Mouse (Mus musculus) ES-Bruce4 (cell line): ENCODE measurements at regions not wholly inside any gene's neighbourhood (a gene's known extent, or its start where the extent isn't known, plus 50 kb on each side); places are given as distances from the start of the nearest gene placed in this dataset.

Experiments used
- H3K27ac ChIP-seq: 2 replicates; pipeline ENCODE4 v1.5.1; 2012; ENCODE audit warnings: low read length, inconsistent platforms; ENCODE audit not compliant: insufficient read depth
- H3K27me3 ChIP-seq: 2 replicates; pipeline ENCODE4 v1.6.1; 2012; ENCODE audit warnings: mild to moderate bottlenecking, low read length, inconsistent platforms; ENCODE audit not compliant: control insufficient read depth, poor library complexity, insufficient read depth, severe bottlenecking
- H3K36me3 ChIP-seq: 2 replicates; pipeline ENCODE4 v1.6.1; 2012; ENCODE audit warnings: inconsistent platforms, mild to moderate bottlenecking, low read length, moderate library complexity; ENCODE audit not compliant: control insufficient read depth, poor library complexity, insufficient read depth, severe bottlenecking
- H3K4me1 ChIP-seq: one replicate; pipeline ENCODE4 v1.8.1; 2011; ENCODE audit warnings: low read length; ENCODE audit not compliant: control insufficient read depth, insufficient read depth
- H3K4me3 ChIP-seq: 2 replicates; pipeline ENCODE4 v1.5.1; 2011; ENCODE audit warnings: low read depth, mild to moderate bottlenecking, low read length
- H3K9ac ChIP-seq: 2 replicates; pipeline ENCODE4 v1.6.1; 2012; ENCODE audit warnings: low read depth, mild to moderate bottlenecking, inconsistent platforms; ENCODE audit not compliant: poor library complexity, severe bottlenecking
- H3K9me3 ChIP-seq: replicated peaks from 2 replicates; pipeline ENCODE4 v1.6.1; 2012; ENCODE audit warnings: mild to moderate bottlenecking, low read length, inconsistent platforms; ENCODE audit not compliant: control insufficient read depth, poor library complexity, insufficient read depth, severe bottlenecking
- CTCF ChIP-seq: IDR thresholded peaks from one replicate; pipeline ENCODE4 v1.8.1; 2011; ENCODE audit warnings: low read depth, low read length
- EP300 ChIP-seq: IDR thresholded peaks from 2 replicates; pipeline ENCODE4 v1.6.1; 2011; ENCODE audit warnings: low read depth, low read length; ENCODE audit not compliant: insufficient read depth
- POLR2A ChIP-seq: IDR thresholded peaks from one replicate; pipeline ENCODE4 v1.8.1; 2011; ENCODE audit warnings: low read length; ENCODE audit not compliant: insufficient read depth

DNA sequence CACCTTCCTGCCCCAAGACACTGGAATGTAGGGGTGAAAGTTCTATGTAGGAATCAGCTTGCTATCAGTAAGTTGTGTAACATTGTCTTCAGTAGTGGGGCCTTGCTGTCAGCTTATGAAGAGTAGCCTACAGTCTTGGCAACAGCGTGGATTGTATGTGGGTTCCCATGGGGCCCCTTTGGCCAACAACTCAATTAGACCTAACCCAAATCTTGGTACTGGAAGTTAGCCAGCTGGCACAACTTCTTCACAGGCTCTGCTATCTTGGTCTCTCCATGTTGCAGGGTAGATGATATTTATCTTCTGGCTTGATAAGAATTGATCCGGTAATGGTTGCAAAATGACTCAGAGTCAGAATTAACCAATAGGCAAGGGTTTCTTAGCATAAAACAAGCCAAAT is 244.2 kb upstream of the Msx2 start:
- Histone ChIP-seq H3K9me3 (no peaks in the 10 kb centered on the region), H3K9ac (no peak overlapping the region), H3K27me3 (no peaks in the 10 kb centered on the region), H3K36me3 (no peaks in the 10 kb centered on the region), H3K4me3 (no peak overlapping the region), H3K27ac (no peak overlapping the region), H3K4me1 (no peaks in the 10 kb centered on the region)
- TF ChIP-seq CTCF = no peak
- no peak for TF ChIP-seq EP300
- TF ChIP-seq POLR2A = no peak

DNA sequence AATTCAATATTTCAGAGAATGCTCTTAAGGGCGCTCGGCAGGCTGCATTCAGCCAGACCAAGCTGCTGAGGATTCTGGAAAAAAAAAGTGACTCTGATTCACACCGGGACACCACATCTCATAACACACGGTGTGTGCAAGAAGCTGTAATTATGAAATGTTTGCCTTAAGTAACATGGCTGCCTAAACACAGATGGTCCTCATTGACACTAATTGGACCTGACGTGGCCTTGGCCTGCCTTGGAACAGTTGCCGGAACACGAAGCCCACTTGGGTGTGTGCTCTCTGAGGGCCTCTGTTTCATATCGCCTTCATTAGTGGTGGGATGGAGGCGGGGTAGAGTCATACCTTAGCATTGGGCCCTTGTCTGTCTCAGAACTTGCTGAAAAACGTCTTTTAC is 236.2 kb upstream of the Msx2 start:
- Histone ChIP-seq H3K27ac (no peak overlapping the region), H3K9ac (no peak overlapping the region), H3K27me3 (no peaks in the 10 kb centered on the region), H3K4me3 (no peak overlapping the region), H3K36me3 (no peaks in the 10 kb centered on the region), H3K9me3 (no peaks in the 10 kb centered on the region), H3K4me1 (no peaks in the 10 kb centered on the region)
- TF ChIP-seq CTCF = no peak
- TF ChIP-seq POLR2A = no peak
- no peak for TF ChIP-seq EP300

DNA sequence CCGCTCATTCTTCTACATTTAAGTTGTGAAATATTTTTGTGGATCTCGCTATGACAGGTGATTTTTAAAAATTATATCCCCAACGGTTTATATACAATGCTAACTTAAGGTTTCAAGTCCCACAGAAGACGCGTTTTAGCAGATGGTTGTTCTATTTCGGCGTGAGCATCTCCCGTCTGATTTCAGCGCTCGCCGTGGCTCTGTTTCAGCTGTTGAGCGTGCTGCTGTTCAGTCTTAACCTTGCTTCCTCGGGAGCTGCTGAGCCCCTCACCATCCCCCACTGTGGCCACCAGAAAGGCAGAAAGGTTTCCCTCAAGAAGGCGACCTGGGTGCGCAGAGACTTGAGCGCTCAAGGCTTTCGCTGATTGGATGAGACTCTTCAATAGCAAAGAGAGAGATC is 234.7 kb upstream of the Msx2 start:
- TF ChIP-seq CTCF = no peak
- TF ChIP-seq POLR2A = no peak
- no peak for TF ChIP-seq EP300
- Histone ChIP-seq H3K36me3 (no peaks in the 10 kb centered on the region), H3K4me1 (no peaks in the 10 kb centered on the region), H3K9ac (no peak overlapping the region), H3K9me3 (no peaks in the 10 kb centered on the region), H3K4me3 (no peak overlapping the region), H3K27me3 (no peaks in the 10 kb centered on the region), H3K27ac (no peak overlapping the region)

DNA sequence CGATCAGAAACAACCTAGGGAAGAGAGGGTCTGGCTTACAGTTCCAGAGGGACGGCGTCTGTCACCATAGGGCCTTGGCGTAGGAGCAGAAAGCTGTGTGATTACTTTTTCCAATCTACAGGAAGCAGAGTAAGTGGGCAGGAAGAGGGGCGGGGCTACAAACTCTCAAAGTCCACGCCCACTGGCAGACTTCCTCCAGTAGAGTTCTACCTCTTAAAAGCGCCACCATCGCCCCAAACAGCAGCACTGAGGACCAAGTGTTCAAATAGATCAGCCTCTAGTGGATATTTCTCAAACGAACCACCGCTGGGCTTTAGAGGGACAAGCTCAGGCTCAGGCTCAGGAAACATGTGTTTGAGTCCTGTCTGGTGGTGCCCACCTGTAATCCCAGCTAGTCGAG is 231.2 kb upstream of the Msx2 start:
- Histone ChIP-seq H3K4me3 (no peak overlapping the region), H3K27ac (no peak overlapping the region), H3K4me1 (no peaks in the 10 kb centered on the region), H3K27me3 (no peaks in the 10 kb centered on the region), H3K9ac (no peak overlapping the region), H3K36me3 (no peaks in the 10 kb centered on the region), H3K9me3 (no peaks in the 10 kb centered on the region)
- TF ChIP-seq CTCF (no peak), EP300 (no peak), POLR2A (no peak)

DNA sequence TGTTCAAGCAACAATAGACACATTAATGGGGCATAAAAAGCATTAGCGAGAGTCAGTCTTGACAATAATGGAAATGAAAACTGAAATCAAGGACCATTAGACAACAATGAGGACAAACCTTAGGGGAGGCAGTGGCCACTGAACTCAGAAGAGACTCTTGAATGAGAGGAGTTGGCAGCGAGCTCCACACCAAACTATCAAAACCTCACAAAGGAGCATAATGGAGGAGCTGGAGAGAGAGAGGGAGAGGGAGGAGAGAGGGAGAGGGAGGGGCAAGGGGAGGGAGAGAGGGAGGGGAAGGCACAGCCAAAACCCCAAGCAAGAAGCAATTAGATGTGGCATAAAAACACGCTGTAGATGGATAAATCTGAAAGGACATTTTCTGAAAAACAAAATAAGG is 227.4 kb upstream of the Msx2 start:
- no peak overlapping the region for H3K4me3 ChIP-seq
- no peaks in the 10 kb centered on the region for H3K36me3 ChIP-seq
- no peaks in the 10 kb centered on the region for H3K9me3 ChIP-seq
- H3K27me3 ChIP-seq = no peaks in the 10 kb centered on the region
- H3K9ac ChIP-seq = no peak overlapping the region
- H3K4me1 ChIP-seq = no peaks in the 10 kb centered on the region
- TF ChIP-seq CTCF (no peak), POLR2A (no peak)
- no peak overlapping the region for H3K27ac ChIP-seq

DNA sequence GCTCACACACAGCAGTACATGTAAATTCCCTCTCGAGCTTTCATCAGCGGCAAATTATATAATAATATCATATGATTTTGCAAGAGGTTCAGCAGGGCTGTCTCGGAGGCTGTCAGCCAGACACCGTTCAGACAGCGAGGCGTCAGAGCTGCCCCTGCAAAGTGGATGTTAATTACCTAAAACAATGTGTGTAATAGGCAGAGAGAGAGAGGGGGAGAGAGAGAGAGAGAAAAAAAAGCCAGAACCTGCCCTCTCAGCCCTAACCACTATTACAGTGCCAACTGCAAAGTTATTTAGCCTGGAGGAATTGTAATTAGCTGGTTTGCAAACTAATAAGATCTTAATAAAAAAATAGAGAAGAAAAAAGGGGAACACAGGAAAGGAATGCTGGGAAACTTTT is 225.1 kb upstream of the Msx2 start:
- Histone ChIP-seq H3K9me3 (no peaks in the 10 kb centered on the region), H3K27me3 (no peaks in the 10 kb centered on the region), H3K4me3 (no peak overlapping the region), H3K27ac (no peak overlapping the region), H3K9ac (no peak overlapping the region), H3K36me3 (no peaks in the 10 kb centered on the region), H3K4me1 (no peaks in the 10 kb centered on the region)
- TF ChIP-seq CTCF (no peak), EP300 (no peak), POLR2A (no peak)
